Mouse (Mus musculus) adrenal gland, postnatal 10 days (tissue): ENCODE measurements around the gene Foxl1. TPM values are rescaled to one million over a fixed set of nuclear protein-coding genes. Genes with fewer than 3 reads are reported as not detected.

ENCODE experiments used
- DNase-seq: peaks from one replicate; pipeline ENCODE4 v3.0.0; 2021; ENCODE audit warnings: mixed read lengths
- long read RNA-seq, 2 experiments: library from polyadenylated mRNA; stranded (forward); transcript quantifications; one replicate each; pipeline ENCODE4 v2.0.0; 2021
- total RNA-seq, 2 experiments: library from RNA; stranded (reverse); gene quantifications; 2 replicates each; pipeline ENCODE4 v1.2.3; 2021

Foxl1 gene
- total RNA-seq, result under 1 TPM; 0.24 to 0.42 TPM
- long read RNA-seq, experiment 1, partial matches to known transcripts, result 0 of 1 reads
- long read RNA-seq, experiment 1, other reads (novel, unspliced or antisense), result 0 of 1 reads
- long read RNA-seq, experiment 2, result 0 reads

DNA sequence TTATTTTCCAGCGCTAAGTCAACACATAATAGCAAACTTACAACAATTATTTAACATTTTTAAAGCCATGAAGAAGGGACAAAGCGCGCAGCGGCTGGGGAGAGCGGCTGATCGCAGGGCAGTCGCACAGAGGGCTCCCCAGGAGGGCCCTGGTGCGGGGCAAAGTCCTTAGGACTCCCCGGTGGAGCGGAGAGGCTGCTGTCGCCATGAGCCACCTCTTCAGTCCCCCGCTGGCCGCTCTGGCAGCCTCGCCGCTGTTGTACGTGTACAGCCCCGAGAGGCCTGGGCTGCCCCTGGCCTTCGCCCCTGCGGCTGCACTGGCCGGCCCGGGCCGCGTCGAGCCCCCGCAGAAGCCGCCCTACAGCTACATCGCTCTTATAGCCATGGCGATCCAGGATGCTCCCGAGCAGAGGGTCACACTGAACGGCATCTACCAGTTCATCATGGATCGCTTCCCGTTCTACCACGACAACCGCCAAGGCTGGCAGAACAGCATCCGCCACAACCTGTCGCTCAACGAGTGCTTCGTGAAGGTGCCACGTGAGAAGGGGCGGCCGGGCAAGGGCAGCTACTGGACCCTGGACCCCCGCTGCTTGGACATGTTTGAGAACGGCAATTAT, at the start of gene Foxl1:
Gene Foxl1, plus strand, starts transcription at position 185 of the 620 bp plus-strand sequence.
- no peak for DNase-seq

DNA sequence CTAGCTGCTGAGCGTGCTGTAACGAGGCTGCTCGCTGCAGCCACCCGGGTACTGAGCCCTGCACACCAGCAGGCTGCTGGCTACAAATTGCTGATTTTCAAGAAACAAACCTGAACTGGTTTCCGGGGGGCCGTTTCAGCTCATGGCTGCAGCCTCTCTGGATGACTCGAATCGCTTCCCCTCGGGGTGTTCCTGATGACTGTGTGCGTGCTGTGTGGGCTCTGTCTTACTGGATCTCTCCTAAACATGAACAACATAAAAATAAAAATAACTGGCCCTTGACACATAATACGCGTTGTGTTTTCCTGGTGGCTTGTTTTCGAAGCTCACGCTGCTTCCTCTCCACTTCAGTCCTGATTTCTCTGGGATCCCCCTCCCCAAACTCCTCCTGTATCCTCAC, 49.0 kb upstream of the Foxl1 start:
- no peak for DNase-seq

- no peak for DNase-seq
Measured at GRCm38 (mm10) chr8:121079201-121079600, 48.5 kb upstream of the Foxl1 start.

DNA sequence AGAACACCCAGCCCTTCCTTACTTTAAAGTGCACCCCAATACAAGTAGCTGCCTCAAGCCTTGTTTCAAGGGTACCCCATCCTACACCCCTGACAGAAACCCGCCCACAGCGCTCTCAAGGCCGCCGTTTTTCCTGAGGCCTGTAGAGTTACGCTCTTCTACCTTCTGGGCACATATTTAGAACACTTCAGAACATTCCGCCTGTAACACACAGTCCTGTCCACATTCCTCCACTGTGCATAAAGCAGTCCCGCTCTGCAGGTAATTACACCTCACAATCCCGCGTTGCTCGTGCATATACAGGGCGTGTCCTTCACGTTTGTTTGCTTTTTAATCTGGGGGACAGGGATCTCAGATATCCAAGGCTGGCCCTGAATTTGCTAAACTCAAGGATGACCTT, 47.8 kb upstream of the Foxl1 start:
- DNase-seq, result no peak

GRCm38 (mm10) chr8:121080361-121081090, 47.2 kb upstream of the Foxl1 start:
- DNase-seq, result no peak

GRCm38 (mm10) chr8:121081398-121081797, 46.3 kb upstream of the Foxl1 start:
- DNase-seq, result no peak

GRCm38 (mm10) chr8:121082218-121083092, 45.3 kb upstream of the Foxl1 start:
- no peak for DNase-seq

DNA sequence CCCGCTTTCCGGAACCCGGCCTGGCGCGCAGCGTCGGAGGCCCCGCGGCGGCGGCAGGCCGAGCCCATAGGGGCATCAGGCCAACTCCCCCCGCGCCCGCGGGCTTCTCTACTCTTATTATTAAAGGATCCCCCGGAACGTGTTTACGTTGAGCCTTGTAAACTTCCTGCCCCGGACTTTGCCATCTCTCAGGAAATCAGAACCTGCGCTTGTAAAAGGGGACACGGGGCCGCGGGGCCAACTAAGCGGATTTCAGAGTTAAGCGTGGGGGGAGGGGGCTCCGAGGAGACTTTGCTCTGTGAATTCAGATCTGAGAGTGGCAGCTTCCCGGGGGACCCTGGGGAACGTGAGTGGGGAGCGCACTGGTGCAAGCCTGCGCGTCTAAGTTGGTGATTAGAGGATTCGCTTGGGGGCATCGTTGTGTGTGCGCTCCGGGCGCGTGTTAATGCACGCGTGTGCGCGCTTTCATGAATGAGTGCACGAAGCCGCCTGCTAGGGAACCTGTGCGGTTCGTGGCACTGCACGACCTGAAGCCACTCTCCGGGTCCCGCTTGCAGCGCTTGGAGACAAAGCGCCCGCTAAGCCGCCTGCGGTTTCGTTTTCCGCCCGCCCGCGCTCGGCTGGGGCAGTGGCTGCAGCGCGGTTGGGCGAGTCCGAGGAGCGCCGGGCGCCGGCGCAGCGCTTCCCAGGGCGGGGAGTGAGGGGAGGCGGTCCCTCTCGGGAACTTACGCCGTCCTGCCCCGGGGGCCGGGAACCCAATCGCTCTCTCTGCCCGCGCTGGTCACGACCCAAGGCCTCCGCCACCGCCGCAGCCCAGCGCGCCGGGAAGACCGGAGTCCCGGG, 44.4 kb upstream of the Foxl1 start:
- DNase-seq, result peak; percentile 80

DNA sequence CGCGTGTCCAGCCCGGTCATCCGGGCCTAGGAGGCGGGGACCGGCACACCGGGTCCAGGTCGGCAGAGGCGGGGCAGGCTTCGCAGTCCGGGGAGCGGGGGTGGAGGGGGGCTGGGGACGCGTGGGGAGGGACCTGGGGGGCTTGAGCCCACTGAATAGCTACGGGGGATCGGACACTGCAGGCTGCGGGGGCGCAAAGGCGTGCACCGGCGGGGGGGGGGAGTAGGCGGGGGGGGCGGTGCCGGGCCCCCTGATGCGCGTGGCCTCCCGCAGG, 43.9 kb upstream of the Foxl1 start:
- DNase-seq, result no peak

DNA sequence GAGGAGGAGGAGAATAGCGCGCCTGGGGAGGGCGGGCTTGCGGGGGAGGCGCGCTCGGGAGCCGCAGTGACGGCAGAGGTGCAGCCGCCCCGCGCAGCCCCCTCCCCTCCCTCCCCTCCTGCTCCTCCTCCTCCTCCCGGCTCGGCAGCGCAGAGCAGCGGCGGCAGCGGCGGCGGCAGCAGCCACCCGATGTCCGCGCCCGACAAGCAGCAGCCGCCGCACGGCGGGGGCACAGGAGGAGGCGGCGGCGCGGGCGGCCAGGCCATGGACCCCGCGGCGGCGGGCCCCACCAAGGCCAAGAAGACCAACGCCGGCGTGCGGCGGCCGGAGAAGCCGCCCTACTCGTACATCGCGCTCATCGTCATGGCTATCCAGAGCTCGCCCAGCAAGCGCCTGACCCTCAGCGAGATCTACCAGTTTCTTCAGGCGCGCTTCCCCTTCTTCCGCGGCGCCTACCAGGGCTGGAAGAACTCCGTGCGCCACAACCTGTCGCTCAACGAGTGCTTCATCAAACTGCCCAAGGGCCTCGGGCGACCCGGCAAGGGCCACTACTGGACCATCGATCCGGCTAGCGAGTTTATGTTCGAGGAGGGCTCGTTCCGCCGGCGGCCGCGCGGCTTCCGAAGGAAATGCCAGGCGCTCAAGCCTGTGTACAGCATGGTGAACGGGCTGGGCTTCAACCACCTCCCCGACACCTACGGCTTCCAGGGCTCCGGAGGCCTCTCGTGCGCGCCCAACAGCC, 43.4 kb upstream of the Foxl1 start, which contains the start of gene Foxf1:
Gene Foxf1, plus strand, starts transcription at position 177 of the 742 bp plus-strand sequence.
- peak; percentile 22 for DNase-seq

- no peak for DNase-seq
Measured at GRCm38 (mm10) chr8:121085011-121085410, 42.7 kb upstream of the Foxl1 start.

DNA sequence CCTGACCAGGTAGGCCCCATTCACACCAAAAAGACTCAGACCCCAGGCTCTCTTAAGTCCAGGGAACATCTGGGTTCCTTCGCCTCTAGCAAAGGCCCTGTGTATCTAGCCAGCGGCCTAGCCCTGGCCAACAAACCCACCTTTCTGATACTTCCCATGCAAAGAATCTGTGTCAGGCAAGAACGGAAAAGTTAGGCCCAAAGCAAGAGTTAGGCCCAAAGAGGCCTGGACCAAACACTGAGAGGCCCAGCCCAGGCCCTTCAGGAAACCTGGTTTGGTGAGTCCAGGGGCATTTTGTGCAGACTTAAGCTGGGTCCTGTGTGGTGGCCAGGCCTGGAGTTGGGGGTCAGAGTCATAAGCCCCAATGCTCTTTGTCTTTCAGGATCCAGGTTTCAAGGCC, 42.2 kb upstream of the Foxl1 start:
- DNase-seq, result no peak

DNA sequence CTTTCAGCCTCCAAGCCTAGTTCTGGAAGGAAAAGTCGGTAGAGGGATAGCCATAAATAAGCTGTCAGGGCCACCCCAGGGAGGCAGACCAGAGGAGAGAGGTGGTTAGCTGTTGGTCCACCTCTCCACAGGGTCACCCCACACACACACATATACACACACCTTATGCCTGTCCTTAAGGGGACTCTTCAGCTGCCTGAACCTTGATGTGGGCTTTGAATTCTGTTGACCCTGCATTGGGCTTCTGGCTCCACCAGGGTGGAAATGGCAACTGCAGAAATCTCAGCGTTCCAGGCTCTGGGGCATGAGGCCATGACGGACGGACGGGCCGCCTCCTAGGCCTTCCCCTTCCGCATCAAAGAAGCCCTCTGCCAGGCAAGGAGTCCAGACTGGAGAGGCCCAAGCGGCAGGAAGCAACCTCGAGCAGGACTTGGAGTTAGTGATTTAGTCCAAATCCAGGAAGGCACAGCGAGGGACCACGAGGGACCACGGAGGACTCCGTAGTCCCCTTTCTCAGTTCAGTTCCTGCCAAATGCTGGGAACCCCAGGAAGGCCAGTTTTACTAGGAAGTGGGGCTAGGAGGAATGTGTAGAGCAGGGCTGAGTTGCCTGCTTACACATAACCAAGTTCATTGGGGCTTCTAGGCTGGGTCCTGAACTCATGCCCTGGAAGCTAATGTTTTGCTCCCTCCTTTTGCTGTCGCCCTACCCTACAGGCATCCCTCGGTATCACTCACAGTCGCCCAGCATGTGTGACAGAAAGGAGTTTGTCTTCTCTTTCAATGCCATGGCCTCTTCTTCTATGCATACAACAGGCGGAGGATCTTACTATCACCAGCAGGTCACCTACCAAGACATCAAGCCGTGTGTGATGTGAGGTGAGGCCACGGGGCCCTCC, 41.5 kb upstream of the Foxl1 start:
- DNase-seq, result no peak

DNA sequence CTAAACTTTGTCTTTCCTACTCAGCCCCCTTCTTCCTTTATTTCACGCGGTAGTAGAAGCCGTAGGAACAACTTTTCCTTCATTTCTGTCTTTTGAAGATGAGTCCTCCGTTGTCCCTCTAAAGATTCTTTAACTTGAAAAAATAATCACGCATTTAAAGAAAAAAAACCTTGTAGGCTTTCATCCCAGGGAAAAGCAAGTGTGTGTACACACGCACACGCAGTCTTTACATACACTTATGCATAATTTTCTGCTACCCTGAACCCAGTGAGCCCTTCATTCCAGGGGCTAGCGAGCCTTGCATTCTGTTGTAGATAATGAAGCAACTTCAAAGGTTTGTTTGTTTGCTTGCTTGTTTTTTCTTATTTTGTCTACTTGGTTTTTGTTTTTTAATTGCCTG, 39.5 kb upstream of the Foxl1 start:
- no peak for DNase-seq

DNA sequence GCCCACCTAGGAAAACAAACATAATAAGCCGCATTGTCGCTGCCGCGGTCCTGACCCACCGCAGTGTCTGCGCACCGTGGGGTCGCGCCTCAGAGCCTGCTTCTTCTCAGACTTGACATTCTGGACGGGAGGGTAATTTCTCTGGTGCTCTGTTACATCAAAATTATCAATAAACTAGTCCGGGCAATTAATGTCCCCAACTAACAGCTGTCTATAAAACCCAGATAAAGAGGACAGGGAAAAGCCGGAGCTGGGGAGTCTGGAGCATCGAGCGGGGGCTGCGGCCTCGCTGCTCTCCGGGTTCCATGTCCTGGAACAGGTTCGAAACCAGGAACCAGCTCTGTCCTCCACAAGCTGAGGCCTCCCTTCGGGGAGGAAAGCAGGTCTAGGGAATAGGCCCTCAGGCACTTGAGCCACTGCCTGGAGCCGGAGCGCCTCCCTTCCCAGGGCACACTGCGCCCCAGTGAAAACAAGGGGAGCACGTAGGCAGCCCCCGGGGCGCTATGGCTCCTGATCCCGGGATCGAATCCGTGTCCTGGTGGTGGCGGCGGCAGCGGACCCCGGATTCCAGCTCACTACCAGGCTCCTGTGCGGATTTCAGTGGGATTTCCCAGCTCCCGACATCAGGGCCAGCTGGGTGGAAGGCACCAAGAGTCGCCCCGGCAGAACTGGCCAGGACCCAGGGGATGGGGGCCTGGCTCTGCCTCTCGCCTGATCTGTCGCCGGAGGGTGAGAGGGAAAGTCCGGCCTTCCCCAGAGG, 38.7 kb upstream of the Foxl1 start:
- no peak for DNase-seq

DNA sequence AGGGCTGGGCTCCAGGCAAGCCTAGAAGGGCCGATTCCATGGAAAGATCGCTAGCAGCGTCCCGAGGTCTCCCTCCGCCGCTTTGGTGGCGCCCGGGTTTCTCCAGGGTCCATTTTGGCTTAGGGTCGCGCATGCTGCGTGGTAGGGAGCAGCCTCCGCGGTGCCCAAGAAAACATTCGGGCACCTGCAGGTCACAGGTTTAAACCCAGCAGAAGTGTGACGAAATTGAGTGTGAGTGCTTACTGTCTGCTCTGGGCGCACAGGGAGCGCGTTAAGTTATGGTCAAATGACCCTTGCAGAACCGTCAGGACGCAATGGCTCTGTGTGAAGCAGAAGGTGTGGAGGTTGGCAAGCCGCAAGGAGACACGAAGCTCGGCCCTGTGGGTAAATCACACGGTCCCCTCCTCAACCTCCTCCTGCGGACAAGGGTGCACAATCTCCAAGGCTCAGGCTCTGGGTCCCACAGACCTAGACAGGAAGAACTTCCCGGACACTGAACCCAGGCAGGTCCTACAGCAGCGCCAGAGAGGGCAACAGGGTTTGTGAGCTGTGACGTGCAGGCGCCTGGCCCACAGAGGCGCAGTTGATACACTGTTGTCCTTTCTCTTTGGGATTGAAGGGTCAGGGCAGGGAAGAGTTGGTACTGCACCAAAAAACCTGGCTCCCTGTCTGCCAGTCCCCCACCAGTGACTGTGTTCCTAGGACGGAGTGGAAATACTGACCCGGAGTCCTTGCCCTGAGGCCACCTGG, 37.9 kb upstream of the Foxl1 start:
- no peak for DNase-seq

DNA sequence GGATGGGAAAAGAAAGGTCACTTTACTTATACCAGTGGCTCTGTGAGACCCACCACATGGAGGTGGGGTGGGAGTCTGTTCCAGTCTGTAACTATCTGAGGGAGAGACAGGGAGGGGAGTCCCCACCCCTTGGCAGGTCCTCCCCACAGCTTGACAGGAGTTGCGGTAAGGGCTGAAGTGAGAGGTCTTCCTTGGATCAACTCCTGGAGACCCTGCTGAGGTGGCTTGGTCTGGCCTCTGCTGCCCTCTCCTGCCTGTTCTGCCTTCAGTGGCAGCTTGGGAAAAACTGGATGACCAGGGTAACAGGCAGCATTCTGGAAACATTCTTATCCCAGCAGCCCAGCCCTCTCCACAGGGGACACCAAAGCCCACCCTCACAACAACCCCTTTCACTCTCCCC, 37.0 kb upstream of the Foxl1 start:
- no peak for DNase-seq

- DNase-seq, result no peak
Measured at GRCm38 (mm10) chr8:121092141-121092540, 35.6 kb upstream of the Foxl1 start.

- peak; percentile 92 for DNase-seq
Measured at GRCm38 (mm10) chr8:121092627-121093026, 35.1 kb upstream of the Foxl1 start.
